Mouse (Mus musculus): Measurements from ENCODE around the gene Dpp10. TPM values are rescaled to one million over a fixed set of nuclear protein-coding genes. Genes with fewer than 3 reads are reported as not detected.

Dpp10 gene
- polyA plus RNA-seq, 1 experiment from 2014 or later = 0.38 TPM

GRCm38 (mm10) chr1:123656607-123657006, 388.8 kb downstream of the Dpp10 start:
- no peak for TF ChIP-seq CTCF (IDR thresholded peaks at IDR 0.05; ENCODE audit: low read depth)
- Histone ChIP-seq H3K4me1 (replicated peaks; ENCODE audit: control insufficient read depth, insufficient read depth, low read length) (no peaks in the 10 kb centered on the region), H3K27me3 (replicated peaks; ENCODE audit: control insufficient read depth, insufficient read depth, low read length) (no peaks in the 10 kb centered on the region), H3K4me3 (ENCODE audit: low read depth, low read length) (no peak overlapping the region), H3K4me2 (replicated peaks; ENCODE audit: low read depth) (no peak overlapping the region), H3K9ac (ENCODE audit: low read depth, low read length) (no peak overlapping the region), H3K9me3 (ENCODE audit: control insufficient read depth) (no peaks in the 10 kb centered on the region), H3K27ac (ENCODE audit: low read depth, low read length) (no peak overlapping the region), H3K36me3 (ENCODE audit: control insufficient read depth, insufficient read depth) (no peaks in the 10 kb centered on the region)
- 59% methylated on average over 3 of the region's 3 CpGs for WGBS
- ATAC-seq = no peak

- no peak for ATAC-seq
Measured at GRCm38 (mm10) chr1:123637897-123638296, 407.5 kb downstream of the Dpp10 start.

GRCm38 (mm10) chr1:123628268-123628667, 417.1 kb downstream of the Dpp10 start:
- no peak overlapping the region for H3K27ac ChIP-seq (ENCODE audit: low read depth, low read length)
- H3K9me3 ChIP-seq (ENCODE audit: control insufficient read depth) = no peaks in the 10 kb centered on the region
- ATAC-seq = no peak

More at GRCm38 (mm10) chr1:123637897-123638296, 407.5 kb downstream of the Dpp10 start:
- H3K36me3 ChIP-seq (ENCODE audit: control insufficient read depth, insufficient read depth) = no peaks in the 10 kb centered on the region
- no peak overlapping the region for H3K27ac ChIP-seq (ENCODE audit: low read depth, low read length)
- H3K27me3 ChIP-seq (replicated peaks; ENCODE audit: control insufficient read depth, insufficient read depth, low read length) = no peaks in the 10 kb centered on the region
- no peak for TF ChIP-seq CTCF (IDR thresholded peaks at IDR 0.05; ENCODE audit: low read depth)
- no peak overlapping the region for H3K4me3 ChIP-seq (ENCODE audit: low read depth, low read length)
- 90% methylated on average over 1 of the region's 1 CpGs for WGBS
- no peak overlapping the region for H3K9ac ChIP-seq (ENCODE audit: low read depth, low read length)
- no peaks in the 10 kb centered on the region for H3K4me1 ChIP-seq (replicated peaks; ENCODE audit: control insufficient read depth, insufficient read depth, low read length)
- H3K9me3 ChIP-seq (ENCODE audit: control insufficient read depth) = no peaks in the 10 kb centered on the region
- H3K4me2 ChIP-seq (replicated peaks; ENCODE audit: low read depth) = no peak overlapping the region

GRCm38 (mm10) chr1:123584857-123585256, 460.5 kb downstream of the Dpp10 start:
- no peak overlapping the region for H3K4me3 ChIP-seq (ENCODE audit: low read depth, low read length)
- no peak overlapping the region for H3K27ac ChIP-seq (ENCODE audit: low read depth, low read length)
- no peak for TF ChIP-seq CTCF (IDR thresholded peaks at IDR 0.05; ENCODE audit: low read depth)
- no peak overlapping the region for H3K4me2 ChIP-seq (replicated peaks; ENCODE audit: low read depth)
- no peaks in the 10 kb centered on the region for H3K36me3 ChIP-seq (ENCODE audit: control insufficient read depth, insufficient read depth)
- H3K9ac ChIP-seq (ENCODE audit: low read depth, low read length) = no peak overlapping the region
- no peaks in the 10 kb centered on the region for H3K9me3 ChIP-seq (ENCODE audit: control insufficient read depth)
- no peaks in the 10 kb centered on the region for H3K27me3 ChIP-seq (replicated peaks; ENCODE audit: control insufficient read depth, insufficient read depth, low read length)
- no peak for ATAC-seq
- H3K4me1 ChIP-seq (replicated peaks; ENCODE audit: control insufficient read depth, insufficient read depth, low read length) = no peaks in the 10 kb centered on the region

More at GRCm38 (mm10) chr1:123628268-123628667, 417.1 kb downstream of the Dpp10 start:
- H3K4me2 ChIP-seq (replicated peaks; ENCODE audit: low read depth) = no peak overlapping the region
- no peak for TF ChIP-seq CTCF (IDR thresholded peaks at IDR 0.05; ENCODE audit: low read depth)
- no peak overlapping the region for H3K9ac ChIP-seq (ENCODE audit: low read depth, low read length)
- H3K27me3 ChIP-seq (replicated peaks; ENCODE audit: control insufficient read depth, insufficient read depth, low read length) = no peaks in the 10 kb centered on the region
- no peaks in the 10 kb centered on the region for H3K4me1 ChIP-seq (replicated peaks; ENCODE audit: control insufficient read depth, insufficient read depth, low read length)
- WGBS = 86% methylated on average over 3 of the region's 3 CpGs
- no peaks in the 10 kb centered on the region for H3K36me3 ChIP-seq (ENCODE audit: control insufficient read depth, insufficient read depth)
- H3K4me3 ChIP-seq (ENCODE audit: low read depth, low read length) = no peak overlapping the region

- Histone ChIP-seq H3K27me3 (replicated peaks; ENCODE audit: control insufficient read depth, insufficient read depth, low read length) (no peaks in the 10 kb centered on the region), H3K36me3 (ENCODE audit: control insufficient read depth, insufficient read depth) (no peaks in the 10 kb centered on the region), H3K9ac (ENCODE audit: low read depth, low read length) (no peak overlapping the region), H3K4me3 (ENCODE audit: low read depth, low read length) (no peak overlapping the region), H3K4me1 (replicated peaks; ENCODE audit: control insufficient read depth, insufficient read depth, low read length) (no peaks in the 10 kb centered on the region), H3K4me2 (replicated peaks; ENCODE audit: low read depth) (no peak overlapping the region), H3K9me3 (ENCODE audit: control insufficient read depth) (no peaks in the 10 kb centered on the region), H3K27ac (ENCODE audit: low read depth, low read length) (no peak overlapping the region)
- ATAC-seq = no peak
- no peak for TF ChIP-seq CTCF (IDR thresholded peaks at IDR 0.05; ENCODE audit: low read depth)
- WGBS = 80% methylated on average over 2 of the region's 2 CpGs
Measured at GRCm38 (mm10) chr1:123580112-123580511, 465.2 kb downstream of the Dpp10 start.

- Histone ChIP-seq H3K4me1 (replicated peaks; ENCODE audit: control insufficient read depth, insufficient read depth, low read length) (no peaks in the 10 kb centered on the region), H3K27me3 (replicated peaks; ENCODE audit: control insufficient read depth, insufficient read depth, low read length) (no peaks in the 10 kb centered on the region), H3K27ac (ENCODE audit: low read depth, low read length) (no peak overlapping the region), H3K4me3 (ENCODE audit: low read depth, low read length) (no peak overlapping the region), H3K4me2 (replicated peaks; ENCODE audit: low read depth) (no peak overlapping the region), H3K9me3 (ENCODE audit: control insufficient read depth) (no peaks in the 10 kb centered on the region), H3K9ac (ENCODE audit: low read depth, low read length) (no peak overlapping the region), H3K36me3 (ENCODE audit: control insufficient read depth, insufficient read depth) (no peaks in the 10 kb centered on the region)
- ATAC-seq = no peak
- TF ChIP-seq CTCF (IDR thresholded peaks at IDR 0.05; ENCODE audit: low read depth) = no peak
- 77% methylated on average over 1 of the region's 1 CpGs for WGBS
Measured at GRCm38 (mm10) chr1:123573713-123574112, 471.6 kb downstream of the Dpp10 start.

- no peak for TF ChIP-seq CTCF (IDR thresholded peaks at IDR 0.05; ENCODE audit: low read depth)
- ATAC-seq = no peak
- Histone ChIP-seq H3K27me3 (replicated peaks; ENCODE audit: control insufficient read depth, insufficient read depth, low read length) (no peaks in the 10 kb centered on the region), H3K9ac (ENCODE audit: low read depth, low read length) (no peak overlapping the region), H3K36me3 (ENCODE audit: control insufficient read depth, insufficient read depth) (no peaks in the 10 kb centered on the region), H3K4me3 (ENCODE audit: low read depth, low read length) (no peak overlapping the region), H3K27ac (ENCODE audit: low read depth, low read length) (no peak overlapping the region), H3K4me1 (replicated peaks; ENCODE audit: control insufficient read depth, insufficient read depth, low read length) (no peaks in the 10 kb centered on the region), H3K9me3 (ENCODE audit: control insufficient read depth) (no peaks in the 10 kb centered on the region), H3K4me2 (replicated peaks; ENCODE audit: low read depth) (no peak overlapping the region)
- WGBS = 60% methylated on average over 1 of the region's 1 CpGs
Measured at GRCm38 (mm10) chr1:123542496-123542895, 502.9 kb downstream of the Dpp10 start.
